Mouse (Mus musculus) ES-Bruce4 (cell line): Measurements from ENCODE around the gene Lrba.

Experiments used
- CTCF ChIP-seq: IDR thresholded peaks from one replicate; pipeline ENCODE4 v1.8.1; 2011; ENCODE audit warnings: low read depth, low read length
- EP300 ChIP-seq: IDR thresholded peaks from 2 replicates; pipeline ENCODE4 v1.6.1; 2011; ENCODE audit warnings: low read depth, low read length; ENCODE audit not compliant: insufficient read depth

- TF ChIP-seq CTCF (no peak), EP300 (no peak)
These were observed 70.4 kb downstream of the Lrba start for GRCm38 (mm10) chr3:86294866-86295265.
